Mouse (Mus musculus): ENCODE results near the gene B230217C12Rik.

GRCm38 (mm10) chr11:97798083-97798435 is 42.5 kb upstream of the B230217C12Rik start:
- TF ChIP-seq POLR2A (IDR thresholded peaks at IDR 0.05; ENCODE audit: insufficient read depth, low read depth, low read length) (no peak), CTCF (IDR thresholded peaks at IDR 0.05; ENCODE audit: insufficient read depth, low read depth, low read length) (no peak)

Data from olfactory bulb, adult 2 months (tissue).